Mouse (Mus musculus): ENCODE measurements around the gene Rph3al. TPM values are rescaled to one million over a fixed set of nuclear protein-coding genes. Genes with fewer than 3 reads are reported as not detected.

Gene Rph3al
- polyA plus RNA-seq, 1 experiment: 5.7 TPM

DNA sequence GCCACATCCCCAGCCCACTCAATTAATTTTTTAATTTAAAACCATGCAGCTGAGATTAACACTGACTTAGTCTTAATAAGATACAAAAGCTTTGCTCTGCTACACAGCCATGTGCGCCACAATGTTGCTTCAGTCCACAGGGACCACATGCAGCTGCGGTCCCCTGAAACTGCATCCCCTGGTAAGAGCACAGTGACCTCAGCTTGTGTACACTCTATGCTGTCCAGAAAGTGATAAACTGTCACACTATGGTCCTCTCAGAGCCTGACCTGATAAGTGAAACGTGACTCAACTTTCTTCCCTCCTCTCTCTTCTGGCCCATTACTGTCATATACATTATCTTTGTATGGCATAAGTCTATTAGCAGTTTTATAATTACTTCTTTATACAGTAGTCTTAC, 12.2 kb upstream of the Rph3al start:
- no peak for DNase-seq (ENCODE audit: low read depth)

DNA sequence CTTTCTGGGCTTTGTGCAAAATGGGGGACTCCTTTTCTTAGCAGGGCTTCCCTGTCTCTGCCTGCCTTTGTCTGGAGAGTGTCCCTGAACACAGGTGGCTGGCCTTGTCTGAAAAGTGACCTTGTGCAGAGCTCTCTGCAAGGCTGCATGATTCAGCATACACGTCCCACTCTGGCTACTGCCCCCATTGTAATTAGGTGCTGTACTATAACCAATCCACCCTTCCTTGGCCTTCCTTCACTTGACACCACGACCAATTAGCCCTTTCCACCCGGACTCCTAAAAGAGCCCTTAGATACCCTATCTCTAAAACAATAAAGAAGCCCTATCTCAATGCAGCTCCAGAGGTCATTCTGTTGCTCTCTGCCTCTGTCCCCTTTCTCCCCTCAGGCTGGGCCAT, 10.6 kb upstream of the Rph3al start:
- DNase-seq (ENCODE audit: low read depth): no peak

DNA sequence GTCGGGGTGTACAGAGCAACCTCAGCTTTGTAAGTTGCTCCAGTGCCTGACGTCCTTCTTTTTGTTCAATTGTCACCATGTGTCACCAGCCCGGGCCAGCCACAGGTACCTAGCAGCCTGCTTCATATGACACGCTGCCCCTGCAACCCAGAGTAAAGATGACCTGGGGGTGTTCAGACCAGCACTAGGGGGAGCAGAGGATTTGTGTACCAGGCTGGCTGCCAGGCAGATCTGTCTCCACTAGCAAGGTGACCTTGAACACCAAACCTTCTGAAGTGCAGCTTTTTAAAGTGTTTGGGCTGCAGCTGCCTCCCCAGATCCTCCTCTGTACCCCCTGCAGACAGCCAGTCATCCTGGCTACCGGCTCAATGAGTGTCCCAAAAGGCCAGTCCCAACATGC, 9.0 kb upstream of the Rph3al start:
- DNase-seq (ENCODE audit: low read depth): no peak

DNA sequence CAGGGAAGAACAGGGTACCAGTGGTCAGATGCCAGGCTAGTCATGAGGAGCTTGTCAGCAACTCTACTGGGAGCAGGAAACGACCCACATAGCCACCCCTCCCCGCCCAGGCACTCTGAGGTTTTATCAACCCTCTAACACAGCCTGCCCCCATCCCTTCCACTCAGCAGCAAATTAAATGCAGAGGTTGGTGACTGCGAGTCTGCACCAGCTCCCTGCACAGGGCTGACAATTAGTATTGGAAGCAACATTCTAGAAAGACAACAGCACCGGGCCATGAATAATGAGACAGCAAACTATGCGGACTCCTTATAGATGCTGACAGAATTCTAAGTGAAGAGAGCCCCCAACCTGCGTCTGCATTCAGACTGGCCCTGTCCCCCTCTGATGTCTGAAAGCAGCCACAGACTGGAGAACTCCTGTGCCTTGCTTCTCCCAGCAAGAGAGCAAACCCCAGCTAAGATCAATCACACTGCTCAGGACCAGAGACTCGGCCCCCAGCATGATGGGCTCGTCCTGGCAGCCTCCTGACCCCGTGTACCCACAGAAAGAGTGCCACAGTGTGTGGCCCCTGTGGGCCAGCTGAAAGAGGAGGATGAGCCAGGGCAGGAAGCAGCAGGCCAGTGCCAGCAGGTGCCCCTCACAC, 7.7 kb upstream of the Rph3al start:
- DNase-seq (ENCODE audit: low read depth): no peak

DNA sequence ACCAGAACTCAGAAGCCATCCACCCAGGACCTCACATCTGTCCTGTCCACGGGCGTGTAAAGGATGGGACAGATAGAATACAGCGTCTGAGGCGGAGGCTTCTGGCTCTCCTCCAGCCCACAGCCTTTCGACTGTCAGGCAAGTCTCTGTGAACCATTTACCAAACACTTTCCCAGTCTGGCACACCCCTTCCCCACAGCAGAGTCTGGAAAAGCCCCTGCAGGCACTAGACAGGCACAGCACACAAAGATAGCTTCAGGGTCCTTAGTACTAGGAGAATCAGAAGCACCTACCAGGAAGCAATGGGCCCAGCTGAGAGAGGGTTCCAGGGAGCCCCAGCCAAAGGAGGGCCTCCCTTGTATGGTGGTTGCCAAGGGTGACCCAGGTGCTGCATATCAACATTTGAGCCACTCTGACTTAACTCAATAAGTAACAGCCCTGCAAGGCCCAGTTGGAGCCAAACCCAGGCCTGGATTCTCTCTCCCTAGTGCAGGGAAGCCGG, 808 bp downstream of the Rph3al start:
- DNase-seq (ENCODE audit: low read depth): no peak

DNA sequence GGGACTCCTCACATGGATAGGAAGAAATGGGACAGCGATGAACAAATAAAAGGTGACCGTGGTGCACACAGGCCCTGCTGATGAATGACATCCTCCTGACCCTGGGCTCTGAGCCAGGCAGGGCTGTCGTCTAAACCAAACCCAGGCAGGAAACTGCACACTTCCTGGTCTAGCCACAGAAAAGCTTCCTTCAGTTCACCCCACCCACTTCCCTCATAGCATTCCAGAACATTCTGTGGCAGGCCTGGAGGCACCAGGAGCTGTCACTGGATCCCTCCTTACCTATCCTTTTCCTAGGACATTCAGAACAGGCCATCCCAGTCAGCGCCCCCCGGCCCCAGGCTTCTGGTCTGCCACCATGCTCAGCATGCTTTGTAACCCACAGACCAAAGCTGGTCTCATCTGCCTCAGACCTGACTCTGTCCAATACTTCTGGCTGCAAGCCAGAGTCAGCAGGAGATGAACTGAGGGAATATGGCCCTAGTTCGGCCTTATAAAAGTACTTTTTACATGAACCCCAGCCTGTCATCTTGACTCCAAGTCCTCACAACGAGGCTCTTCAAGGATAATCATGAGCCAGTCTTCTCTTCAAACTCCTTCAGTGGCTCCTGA, 2.3 kb downstream of the Rph3al start:
- no peak for DNase-seq (ENCODE audit: low read depth)

DNA sequence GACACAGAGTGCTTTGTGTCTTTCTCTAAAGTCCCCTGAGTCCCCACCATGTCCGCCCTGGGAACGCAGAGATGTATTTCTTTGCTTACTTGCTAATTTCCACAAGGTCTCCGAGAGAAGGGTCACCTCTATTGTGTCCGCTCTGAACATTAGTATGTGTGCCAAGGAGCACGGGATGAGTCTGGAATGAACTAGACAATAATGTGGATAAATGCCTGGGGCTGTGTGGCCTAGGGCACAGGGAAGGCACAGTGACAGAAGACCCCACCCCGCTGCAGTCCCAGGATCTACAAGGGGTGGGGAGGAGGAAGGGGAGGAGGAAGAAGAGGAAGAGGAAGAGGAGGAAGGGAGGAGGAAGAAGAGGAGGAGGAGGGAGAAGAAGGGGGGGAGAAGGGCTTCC, 3.8 kb downstream of the Rph3al start:
- DNase-seq (ENCODE audit: low read depth): no peak

DNA sequence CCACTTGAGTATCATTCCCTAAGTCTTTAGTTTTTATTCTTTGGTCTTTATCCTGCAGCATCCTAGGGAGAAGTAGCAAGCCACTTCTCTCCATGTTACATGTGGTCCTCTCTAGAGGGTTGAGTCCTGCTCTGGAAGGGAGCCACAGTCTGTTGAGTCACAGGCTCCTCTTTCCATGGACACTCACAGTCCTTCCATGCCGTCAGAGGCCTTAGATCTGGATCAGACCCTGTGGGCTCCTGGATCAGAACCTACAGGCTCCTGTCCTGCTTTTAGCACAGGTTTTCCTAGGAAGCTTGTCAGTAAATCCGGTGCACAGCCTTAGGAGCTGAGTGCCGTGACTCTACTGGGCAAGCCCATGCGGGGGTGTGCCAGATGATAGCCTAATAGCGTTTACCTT, 4.9 kb downstream of the Rph3al start:
- DNase-seq (ENCODE audit: low read depth): no peak

DNA sequence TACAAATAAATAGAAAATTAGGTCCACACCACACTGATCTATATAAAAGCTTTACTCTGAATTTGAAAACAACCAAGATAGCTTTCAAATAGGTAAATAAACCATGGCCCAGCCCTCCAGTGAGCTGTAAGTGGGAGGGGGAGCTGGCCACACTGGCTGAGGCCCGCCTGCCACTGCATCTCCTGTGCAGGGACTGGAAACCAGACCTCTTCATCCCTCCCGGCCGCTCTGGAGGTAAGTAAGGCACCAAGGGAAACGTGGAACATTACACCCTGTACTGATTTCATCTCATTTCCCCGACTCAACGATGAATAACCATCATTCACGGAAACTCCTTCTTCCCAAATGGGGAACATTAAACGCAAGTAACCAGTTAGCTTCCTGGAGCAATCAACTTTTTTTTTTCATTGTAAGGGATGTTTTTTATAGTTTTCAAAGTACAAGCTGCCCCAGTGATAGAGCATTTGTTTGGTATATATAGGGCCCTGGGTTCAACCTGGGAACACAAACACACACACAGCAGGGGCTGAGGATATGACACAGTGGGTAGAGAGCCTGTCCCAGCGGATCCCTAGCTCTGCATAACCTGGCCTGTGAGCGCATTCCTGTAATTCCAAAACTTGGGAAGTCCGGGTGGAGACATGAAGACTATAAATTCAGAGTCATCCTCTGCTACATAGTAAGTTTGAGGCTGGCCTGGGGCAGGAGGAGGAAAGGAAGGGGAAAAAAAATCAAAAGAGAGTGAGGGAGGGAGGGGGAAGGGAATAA, 7.1 kb downstream of the Rph3al start:
- no peak for DNase-seq (ENCODE audit: low read depth)

DNA sequence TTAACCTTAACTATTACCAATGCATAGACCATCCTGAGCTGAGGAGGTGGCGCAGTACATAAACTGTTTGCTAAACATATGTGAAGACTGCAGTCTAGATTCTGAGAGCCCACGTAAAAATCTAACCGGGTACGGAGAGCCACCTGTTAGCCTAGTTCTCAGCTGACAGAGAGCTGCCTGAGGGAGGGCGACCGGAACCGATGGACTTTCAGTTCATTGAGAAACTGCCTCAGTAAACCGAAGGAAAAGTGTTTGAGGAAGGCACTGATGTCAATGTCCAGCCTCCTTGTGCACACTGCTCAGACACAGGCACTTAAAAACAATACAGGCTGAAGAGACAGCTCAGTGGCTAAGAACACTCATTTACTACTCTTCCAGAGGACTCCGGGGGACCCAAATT, 8.0 kb downstream of the Rph3al start:
- DNase-seq (ENCODE audit: low read depth): no peak

DNA sequence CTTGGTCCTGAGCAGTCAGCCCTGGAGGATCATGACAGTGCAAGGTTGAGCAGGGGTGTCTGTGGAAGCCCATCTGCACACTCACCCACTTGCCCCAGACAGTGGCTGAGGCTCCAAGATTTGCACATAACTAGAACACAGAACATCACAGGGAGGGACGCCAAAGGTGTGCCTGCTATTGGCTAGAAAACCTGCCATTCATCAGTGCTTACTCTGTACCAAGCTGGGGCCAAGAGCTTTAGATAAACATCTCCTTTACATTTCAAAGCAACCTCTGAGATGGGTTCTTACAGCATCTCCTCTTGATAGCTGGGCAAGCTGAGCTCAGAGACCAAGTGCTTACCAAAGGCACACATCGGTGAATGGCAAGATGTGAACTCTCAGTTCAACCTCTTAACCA, 10.3 kb downstream of the Rph3al start:
- DNase-seq (ENCODE audit: low read depth): no peak

DNA sequence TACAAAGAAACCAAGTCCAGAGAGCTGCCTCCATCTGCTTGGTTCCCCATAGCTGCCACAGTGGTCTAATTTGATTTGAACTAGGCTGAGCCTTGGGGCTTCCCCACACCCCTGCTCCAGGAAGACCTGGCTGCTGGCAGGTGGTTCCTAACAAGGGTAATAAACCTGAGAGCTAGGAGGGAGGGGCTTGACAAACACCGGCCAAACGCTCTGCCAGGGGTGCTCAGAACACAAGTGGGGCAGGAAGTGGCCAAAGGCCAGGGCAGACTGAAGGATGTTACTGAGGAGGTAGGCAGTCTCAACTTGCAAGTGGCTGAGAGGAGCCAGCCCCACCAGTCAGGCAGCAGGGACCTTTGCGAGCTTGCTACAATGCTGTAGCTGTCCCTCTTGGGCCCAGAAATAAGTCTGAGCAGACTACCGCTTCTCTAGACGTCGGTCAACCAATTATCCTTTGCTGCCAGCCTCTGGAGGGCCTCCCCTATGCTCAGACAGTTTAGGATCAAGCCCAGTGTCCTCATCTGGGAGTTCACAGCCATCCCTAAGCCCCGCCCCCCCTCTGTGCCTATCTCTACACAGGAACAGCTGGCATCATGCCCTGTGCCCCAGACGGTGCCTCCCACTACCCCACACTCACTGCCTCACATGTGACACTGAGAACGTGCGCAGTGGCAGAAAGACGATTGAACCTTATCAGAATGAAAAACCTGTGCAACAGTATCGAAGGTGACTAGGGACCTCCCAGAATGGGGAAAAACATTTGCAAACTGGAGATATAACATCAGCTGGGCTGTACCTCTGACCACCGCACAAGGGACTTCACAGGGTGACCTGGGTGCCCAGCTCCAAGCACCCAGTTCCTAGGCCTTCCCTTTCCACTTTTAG, 11.6 kb downstream of the Rph3al start:
- DNase-seq (ENCODE audit: low read depth): no peak

DNA sequence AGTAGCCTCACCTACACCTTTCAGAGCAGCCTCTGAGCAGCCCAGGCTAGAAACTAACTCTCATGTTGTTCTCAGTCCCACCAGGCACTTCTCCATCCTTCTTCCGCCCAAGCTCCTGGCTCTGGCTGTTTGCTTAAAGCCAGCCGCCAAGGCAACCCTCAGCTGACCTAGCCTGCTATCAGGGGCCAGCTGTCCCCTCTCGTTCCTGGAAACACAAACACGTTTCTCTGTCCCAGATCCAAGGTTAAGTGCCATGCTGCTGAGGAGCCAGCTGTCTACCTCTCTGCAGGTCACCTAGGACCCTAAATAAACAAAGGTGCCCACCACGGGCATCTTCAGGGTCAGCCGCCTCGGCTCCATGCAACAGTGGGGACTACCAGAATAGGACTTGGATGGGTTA, 12.4 kb downstream of the Rph3al start:
- DNase-seq (ENCODE audit: low read depth): no peak

DNA sequence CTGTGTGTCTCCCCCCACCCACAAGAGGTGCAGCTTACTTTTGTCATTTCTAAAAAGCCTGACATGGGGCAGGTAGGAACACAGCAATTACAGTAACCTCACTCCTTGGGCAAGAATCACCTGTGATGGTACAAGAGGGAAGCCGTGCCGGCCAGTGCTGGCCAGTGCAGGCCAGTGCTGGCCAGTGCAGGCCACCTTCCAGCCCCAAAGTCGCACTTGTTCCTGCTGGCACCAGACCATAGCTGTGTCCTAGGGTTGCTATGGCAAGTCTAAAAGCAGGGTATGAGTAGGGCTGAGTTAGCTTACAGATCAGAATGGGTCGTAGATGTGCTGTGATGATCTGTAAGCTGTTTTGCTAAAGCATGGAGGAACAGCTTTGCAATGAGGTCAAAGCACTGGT, 15.5 kb downstream of the Rph3al start:
- no peak for DNase-seq (ENCODE audit: low read depth)

DNA sequence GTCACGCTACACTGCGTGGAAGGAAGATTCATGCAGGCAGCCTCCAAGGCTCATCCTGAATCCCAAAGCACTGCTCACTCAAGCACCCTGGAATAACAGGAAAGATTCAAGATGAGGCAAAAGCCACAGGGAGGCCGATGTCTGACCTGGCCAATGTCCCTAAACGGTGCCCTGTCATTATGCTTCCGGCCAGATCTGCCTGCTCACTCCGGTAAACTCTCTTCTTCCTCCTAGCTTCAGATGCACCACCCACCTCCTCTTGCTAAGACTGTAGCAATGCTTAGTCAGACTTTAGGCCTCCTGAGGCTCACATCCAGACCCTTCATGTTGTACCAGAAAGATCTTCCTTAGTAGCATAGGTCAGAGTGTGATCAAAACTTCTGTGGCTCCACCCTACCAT, 19.1 kb downstream of the Rph3al start:
- DNase-seq (ENCODE audit: low read depth): no peak

DNA sequence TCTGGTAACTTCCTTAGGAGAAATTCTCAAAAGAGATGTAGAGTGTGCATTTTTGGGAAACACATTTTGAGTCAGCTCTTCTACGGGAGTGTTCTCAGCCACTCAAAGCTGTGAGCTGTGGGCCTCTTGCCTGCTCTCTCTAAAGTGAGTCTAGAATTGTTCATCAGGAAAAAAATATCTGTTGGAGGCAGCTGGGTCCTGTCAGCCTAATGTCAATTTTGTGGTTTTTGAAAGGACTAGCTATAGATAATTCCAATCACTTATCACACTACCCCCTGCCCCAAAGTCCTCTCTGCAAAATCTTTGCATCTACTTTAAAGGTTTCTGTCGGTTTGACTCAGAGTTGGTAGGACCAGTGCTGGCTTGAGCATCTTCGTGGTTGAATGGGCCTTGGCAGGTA, 20.9 kb downstream of the Rph3al start:
- no peak for DNase-seq (ENCODE audit: low read depth)

DNA sequence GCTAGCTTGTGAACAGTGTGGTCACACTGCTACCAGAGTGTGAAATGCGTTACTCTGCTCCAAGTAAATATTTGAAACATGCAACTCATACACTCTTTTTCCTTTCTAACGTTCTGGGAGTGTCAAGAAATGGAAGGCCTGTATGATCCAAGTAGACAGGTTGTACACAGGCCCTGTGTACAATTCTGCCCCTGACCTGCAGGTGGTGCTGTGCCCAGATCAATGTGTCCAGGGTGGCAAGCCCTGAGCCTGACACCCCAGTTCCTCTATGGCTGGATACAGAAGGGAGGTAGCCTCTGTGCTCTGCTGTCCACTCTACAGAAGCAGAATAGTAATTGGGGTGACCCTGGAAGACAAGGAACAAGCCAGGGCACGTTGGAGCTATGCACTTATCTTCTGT, 24.3 kb downstream of the Rph3al start:
- DNase-seq (ENCODE audit: low read depth): no peak

DNA sequence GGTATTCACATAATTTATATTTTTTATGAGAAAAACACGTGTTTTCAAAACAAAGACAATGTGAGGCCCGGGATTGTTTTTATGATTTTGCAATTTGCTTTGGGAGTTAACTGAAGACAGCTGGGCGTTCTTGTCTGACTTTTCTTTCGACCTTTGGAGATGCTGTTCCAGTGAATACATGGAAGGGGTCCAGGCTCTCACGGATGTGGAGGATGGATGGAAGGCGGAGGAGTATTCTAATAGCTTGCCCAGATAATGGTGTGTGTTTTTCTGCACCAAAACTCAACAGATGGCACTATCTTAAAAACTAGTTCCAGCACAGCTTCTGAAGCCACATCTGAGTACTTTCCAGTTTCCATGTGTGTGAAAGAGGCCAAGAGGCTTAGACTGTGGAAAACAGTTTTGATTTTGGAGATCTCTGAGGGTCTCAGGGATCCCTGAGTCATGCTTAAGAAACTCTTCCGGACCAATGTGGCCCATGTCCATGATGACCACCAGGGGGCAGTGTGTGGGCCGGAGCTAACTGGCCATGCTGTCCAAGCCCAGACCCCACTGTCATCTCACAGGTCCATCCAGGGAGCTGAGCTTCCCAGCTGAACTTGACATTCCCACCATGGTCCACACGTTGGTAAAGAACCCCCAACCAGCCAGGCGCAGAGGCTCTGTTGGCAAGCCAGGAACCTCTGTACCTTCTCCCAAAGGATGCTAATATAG, 25.1 kb downstream of the Rph3al start:
- DNase-seq (ENCODE audit: low read depth): no peak

DNA sequence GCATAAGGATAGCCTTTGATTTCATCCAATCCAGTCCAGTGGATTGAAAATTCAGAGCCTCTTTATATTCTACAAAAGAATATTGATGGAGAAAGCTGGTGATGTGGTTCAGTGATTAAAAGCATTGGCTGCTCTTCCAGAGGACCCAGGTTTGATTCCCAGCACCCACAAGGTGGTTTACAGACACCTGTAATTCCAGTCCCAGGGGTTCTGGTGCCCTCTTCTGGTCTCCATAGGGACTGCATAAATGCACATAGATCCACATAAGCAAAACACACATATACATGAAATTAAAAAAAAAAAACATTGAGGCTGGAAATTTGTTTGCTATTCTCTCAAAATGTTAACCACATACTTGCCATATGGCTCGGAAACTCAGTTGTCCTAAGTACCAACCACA, 26.3 kb downstream of the Rph3al start:
- no peak for DNase-seq (ENCODE audit: low read depth)

DNA sequence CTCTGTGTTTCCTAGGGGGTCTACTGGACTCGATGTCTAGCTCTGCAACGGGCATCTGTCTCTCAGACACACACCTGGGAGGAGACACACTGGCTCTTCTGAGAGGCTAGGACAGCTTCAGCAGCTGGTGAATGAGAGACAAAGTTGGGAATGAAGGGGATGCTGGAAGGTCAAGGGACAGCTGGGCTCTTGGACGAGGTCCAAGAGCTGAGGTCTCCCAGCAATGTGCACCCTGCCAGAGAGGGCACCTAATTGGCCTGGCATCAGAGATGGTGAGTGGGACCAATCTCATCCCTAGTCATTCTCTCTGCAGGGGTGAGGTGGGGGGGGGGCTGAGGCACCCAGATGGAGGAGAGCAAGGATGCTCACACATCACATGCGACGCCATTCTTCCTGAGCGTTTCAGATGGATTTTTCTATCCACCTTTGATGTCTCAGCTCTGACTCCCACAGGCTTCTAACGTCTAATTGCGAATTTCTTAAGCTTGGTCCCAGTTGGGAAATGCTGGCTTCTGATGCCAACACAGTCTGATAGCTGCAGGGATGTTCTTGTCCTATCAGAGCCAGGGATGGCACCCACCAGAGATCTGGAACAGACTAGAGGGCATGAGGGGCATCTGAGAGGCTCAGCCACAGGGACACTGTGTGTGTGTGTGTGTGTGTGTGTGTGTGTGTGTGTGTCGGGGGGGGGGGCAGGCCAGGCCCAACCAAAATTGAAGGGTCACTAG, 28.4 kb downstream of the Rph3al start:
- DNase-seq (ENCODE audit: low read depth): no peak

DNA sequence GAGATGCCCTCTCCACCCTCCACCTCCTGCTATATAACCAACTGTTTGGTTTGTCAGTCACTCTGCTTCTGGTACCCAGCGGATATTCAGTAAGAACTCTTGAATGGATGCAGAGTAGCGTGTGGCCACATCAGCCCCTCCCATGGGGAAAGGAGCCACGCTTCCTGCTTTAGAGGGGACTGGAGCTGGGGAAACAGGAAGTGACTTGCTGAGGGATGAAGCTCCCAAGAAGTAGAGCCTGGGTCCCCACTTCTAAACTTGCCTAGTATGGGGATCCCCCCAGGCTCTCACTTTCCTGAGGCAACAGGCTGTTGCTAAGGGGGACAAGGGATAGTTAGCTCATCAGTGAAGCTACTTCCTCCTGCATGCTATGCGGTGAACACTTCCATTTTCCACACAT, 30.8 kb downstream of the Rph3al start:
- DNase-seq (ENCODE audit: low read depth): no peak

All from gonadal fat pad, adult 2 months (tissue).